Mouse (Mus musculus) mouse embryonic stem cell (cell line): ENCODE data around the gene Eral1.

Experiments
- in situ Hi-C, 2 experiments: fragments of 300-500 bp; cut with MboI; formaldehyde crosslinking; loops; 1 replicate in 1 of 2; 3 replicates in 1 of 2; pipeline ENCODE4 v1.14.3; 2019 to 2020; ENCODE audit warnings: low sequenced_read_pairs in 2 of 2, low pct_unique_long_range_greater_than_20kb in 1 of 2, mixed read lengths in 1 of 2; ENCODE audit not compliant: unreplicated experiment in 1 of 2

Gene Eral1

GRCm38 (mm10) chr11:78094504-78095143 is 14.4 kb upstream of the Eral1 start, which contains the start of gene Fam222b:
TSS of gene Fam222b (plus strand) at chr11:78094660.
- in situ Hi-C loops: no loop called here

GRCm38 (mm10) chr11:78094137-78094503 is 13.9 kb upstream of the Eral1 start:
- in situ Hi-C loops: no loop called here

- in situ Hi-C loops: no loop called here
Measured at GRCm38 (mm10) chr11:78087756-78088281, 7.6 kb upstream of the Eral1 start.

GRCm38 (mm10) chr11:78086925-78087479 is 6.8 kb upstream of the Eral1 start:
- in situ Hi-C loops: no loop called here

- in situ Hi-C loops: no loop called here
Measured at GRCm38 (mm10) chr11:78083595-78083994, 3.4 kb upstream of the Eral1 start.

GRCm38 (mm10) chr11:78074666-78075065 is 5.5 kb downstream of the Eral1 start:
- in situ Hi-C loops: no loop called here

- in situ Hi-C loops: no loop called here
Measured at GRCm38 (mm10) chr11:78074277-78074652, 5.9 kb downstream of the Eral1 start.

GRCm38 (mm10) chr11:78073577-78074276 is 6.5 kb downstream of the Eral1 start:
- in situ Hi-C loops: no loop called here

DNA sequence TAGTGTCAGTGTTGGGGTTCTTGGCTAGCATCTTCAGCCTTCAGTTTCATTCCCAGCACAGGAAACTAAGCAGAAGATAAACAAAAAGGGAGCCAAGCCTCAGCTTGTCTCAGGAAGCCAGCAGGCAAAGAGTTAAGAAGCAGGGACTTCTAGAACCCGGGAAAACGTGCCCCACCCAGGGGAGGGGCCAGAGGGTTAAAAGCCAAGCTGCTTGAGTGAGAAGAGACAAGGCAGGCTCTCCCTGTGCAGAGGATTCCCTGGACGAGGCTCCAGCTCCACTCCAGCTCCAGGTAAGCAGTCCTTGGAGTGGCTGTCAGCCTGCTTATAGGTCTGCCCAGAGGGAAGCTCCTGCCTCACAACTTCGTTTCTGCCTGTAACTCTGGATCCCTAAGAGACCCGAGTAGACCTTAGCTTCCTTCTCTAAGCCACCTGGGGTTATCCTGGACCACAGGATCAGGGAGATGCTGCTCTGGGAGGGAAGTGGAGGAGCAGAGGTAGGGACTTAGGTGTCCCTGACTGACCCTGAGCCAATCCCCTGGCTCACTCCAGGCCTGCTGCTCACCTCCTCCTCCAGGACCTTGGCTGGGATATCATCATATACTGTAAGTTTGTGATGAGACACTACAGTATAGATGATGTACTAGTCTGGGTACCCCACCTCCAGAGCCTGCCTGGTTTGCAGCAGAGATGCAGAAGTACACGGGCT is 7.6 kb downstream of the Eral1 start:
- in situ Hi-C loops: no loop called here

GRCm38 (mm10) chr11:78071938-78072337 is 8.2 kb downstream of the Eral1 start:
- in situ Hi-C loops: no loop called here

- in situ Hi-C loops: no loop called here
Measured at GRCm38 (mm10) chr11:78069646-78070045, 10.5 kb downstream of the Eral1 start.

DNA sequence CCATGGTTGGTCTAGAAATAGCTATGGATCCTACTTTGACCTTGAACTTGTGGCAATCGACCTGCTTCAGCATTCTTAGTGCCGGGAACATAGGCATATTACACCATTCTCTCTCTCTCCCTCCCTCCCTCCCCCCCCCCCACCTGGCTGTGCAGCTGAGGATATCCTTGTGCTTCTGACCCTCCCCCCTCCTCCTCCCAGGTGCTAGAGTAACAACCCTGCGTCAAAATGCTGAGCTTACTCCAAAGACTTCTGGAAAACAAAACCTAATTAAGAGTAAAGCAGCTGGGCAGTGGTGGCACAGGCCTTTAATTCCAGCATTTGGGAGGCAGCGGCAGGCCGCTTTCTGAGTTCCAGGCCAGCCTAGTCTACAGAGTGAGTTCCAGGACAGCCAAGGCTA is 11.1 kb downstream of the Eral1 start:
- in situ Hi-C loops: no loop called here

DNA sequence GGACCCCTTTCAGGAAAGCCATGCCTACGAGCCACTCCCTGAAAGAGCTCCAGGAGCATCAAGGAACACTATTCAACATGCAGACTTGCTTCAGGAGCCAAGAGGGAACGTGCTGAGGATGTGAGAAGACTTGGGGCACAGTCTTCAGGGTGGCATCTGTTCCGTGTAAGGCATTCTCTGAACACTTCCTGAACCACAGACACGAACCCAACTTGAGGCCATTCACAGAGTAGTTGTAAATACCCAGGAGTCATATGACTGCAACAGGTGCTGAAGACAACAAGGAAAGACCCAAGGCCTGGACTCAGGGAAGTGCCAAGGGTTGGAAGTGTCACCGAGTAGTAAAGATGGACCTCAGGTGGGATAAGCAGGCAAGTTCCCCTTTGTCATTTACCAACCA is 12.6 kb downstream of the Eral1 start:
- in situ Hi-C loops: no loop called here

GRCm38 (mm10) chr11:78066641-78067040 is 13.5 kb downstream of the Eral1 start:
- in situ Hi-C loops: no loop called here

DNA sequence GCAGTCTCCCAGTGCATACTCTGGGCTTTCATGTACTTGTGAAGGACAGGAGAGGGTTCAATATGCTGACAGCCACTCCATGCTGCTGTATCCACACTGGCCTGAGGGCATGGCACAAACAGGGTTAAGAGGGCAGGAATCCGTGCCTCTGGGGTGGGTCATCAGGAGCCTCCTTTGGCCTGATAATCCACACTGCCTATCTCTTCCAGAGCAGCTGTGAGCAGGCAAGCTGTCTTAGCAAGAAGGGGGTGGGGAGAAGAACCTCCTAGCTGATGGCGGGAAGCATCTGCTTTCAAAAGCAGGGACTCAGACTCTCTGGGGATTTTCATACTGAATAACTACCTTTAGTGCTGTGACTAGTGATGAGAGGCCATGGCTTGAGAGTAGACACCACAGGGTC is 14.3 kb downstream of the Eral1 start:
- in situ Hi-C loops: no loop called here

GRCm38 (mm10) chr11:78062563-78062962 is 17.6 kb downstream of the Eral1 start:
- in situ Hi-C loops: no loop called here

- in situ Hi-C loops: no loop called here
Measured at GRCm38 (mm10) chr11:78059833-78060757, 20.1 kb downstream of the Eral1 start.

DNA sequence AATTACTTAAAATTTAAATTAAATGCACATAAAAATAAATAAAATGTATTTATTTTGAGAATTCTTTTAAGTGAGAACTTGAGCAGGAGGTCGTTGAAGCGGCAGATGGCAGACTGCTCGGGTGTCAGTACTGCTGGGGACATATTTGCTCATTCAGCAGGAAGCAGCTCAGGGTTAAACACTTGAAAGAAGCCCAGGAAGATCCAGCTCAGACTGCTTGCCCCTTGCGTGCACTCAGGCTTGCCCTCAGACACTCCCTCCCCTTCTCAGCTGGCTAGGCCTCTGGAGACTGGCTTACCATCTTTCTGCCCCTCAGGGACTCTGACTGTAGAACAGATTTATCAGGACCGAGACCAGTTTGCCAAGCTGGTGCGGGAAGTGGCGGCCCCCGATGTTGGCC is 23.2 kb downstream of the Eral1 start:
- in situ Hi-C loops: no loop called here
